Mouse (Mus musculus): ENCODE measurements around the gene Vars.
A peak's percentile ranks its signal among the peaks of the same experiment; 100 is the strongest.
"Not testable (repeated sequence)": the region's sequence is repeated elsewhere in the genome, so short reads cannot be mapped to it uniquely, and the experiment has no call there.

The Vars gene

GRCm38 (mm10) chr17:35003022-35003838, 2.4 kb downstream of the Vars start:
- no peak for DNase-seq

- DNase-seq: no peak
Observed at GRCm38 (mm10) chr17:35004075-35004717, 3.4 kb downstream of the Vars start.

GRCm38 (mm10) chr17:35005158-35005557, 4.4 kb downstream of the Vars start:
- peak in 1 of 2 experiments; percentile 9 for DNase-seq

GRCm38 (mm10) chr17:35005902-35006301, 5.1 kb downstream of the Vars start:
- DNase-seq: not testable (repeated sequence)

GRCm38 (mm10) chr17:35007387-35007991, 6.7 kb downstream of the Vars start:
- DNase-seq: no peak

- peak; percentile 77 to 81 for DNase-seq
Observed at GRCm38 (mm10) chr17:35009586-35009985, 8.8 kb downstream of the Vars start.

GRCm38 (mm10) chr17:35011440-35011839, 10.7 kb downstream of the Vars start:
- DNase-seq: peak in 1 of 2 experiments; percentile 7

GRCm38 (mm10) chr17:35012430-35012829, 11.6 kb downstream of the Vars start:
- DNase-seq: peak in 1 of 2 experiments; percentile 16

GRCm38 (mm10) chr17:35013221-35013620, 12.4 kb downstream of the Vars start:
- peak; percentile 9 to 14 for DNase-seq

- DNase-seq: no peak
Observed at GRCm38 (mm10) chr17:35015296-35015695, 14.5 kb downstream of the Vars start.

GRCm38 (mm10) chr17:35016376-35016775, 15.6 kb downstream of the Vars start, which contains the start of gene Vwa7:
TSS of gene Vwa7 (plus strand) at chr17:35016579.
- peak; percentile 93 to 95 for DNase-seq

- DNase-seq: peak; percentile 63 to 71
Observed at GRCm38 (mm10) chr17:35016791-35017705, 16.3 kb downstream of the Vars start.

GRCm38 (mm10) chr17:35017706-35018030, 16.9 kb downstream of the Vars start:
- DNase-seq: no peak

- DNase-seq: no peak
Observed at GRCm38 (mm10) chr17:35018171-35018570, 17.4 kb downstream of the Vars start.

- peak in 1 of 2 experiments; percentile 18 for DNase-seq
Observed at GRCm38 (mm10) chr17:35019894-35020293, 19.1 kb downstream of the Vars start.

GRCm38 (mm10) chr17:35020551-35020950, 19.8 kb downstream of the Vars start:
- DNase-seq: no peak

GRCm38 (mm10) chr17:35021163-35021808, 20.5 kb downstream of the Vars start:
- DNase-seq: peak; percentile 97 to 98

GRCm38 (mm10) chr17:35021842-35022477, 21.2 kb downstream of the Vars start:
- no peak for DNase-seq

- DNase-seq: no peak
Observed at GRCm38 (mm10) chr17:35022541-35023060, 21.8 kb downstream of the Vars start.

- no peak for DNase-seq
Observed at GRCm38 (mm10) chr17:35023221-35023620, 22.4 kb downstream of the Vars start.

- peak in 1 of 2 experiments; percentile 16 for DNase-seq
Observed at GRCm38 (mm10) chr17:35023756-35024155, 23.0 kb downstream of the Vars start.
